Mouse (Mus musculus): ENCODE measurements around the gene Dscaml1. TPM values are rescaled to one million over a fixed set of nuclear protein-coding genes. Genes with fewer than 3 reads are reported as not detected.

Dscaml1 gene
- polyA plus RNA-seq, 1 experiment from 2014 or later = 11.2 TPM

GRCm38 (mm10) chr9:45398336-45398735, 28.1 kb upstream of the Dscaml1 start:
- H3K36me3 ChIP-seq = peaks cover 31% of the 10 kb centered on the region
- 65% methylated on average over 1 of the region's 1 CpGs for WGBS
- H3K27ac ChIP-seq = no peak overlapping the region
- no peak overlapping the region for H3K9ac ChIP-seq
- peaks cover 7% of the 10 kb centered on the region; the same call in 1 of the 2 replicates for H3K27me3 ChIP-seq
- no peak overlapping the region for H3K4me3 ChIP-seq
- no peak for ATAC-seq (ENCODE audit: low FRiP score)
- H3K4me2 ChIP-seq = no peak overlapping the region
- no peaks in the 10 kb centered on the region for H3K4me1 ChIP-seq (replicated peaks)
- H3K9me3 ChIP-seq = no peaks in the 10 kb centered on the region

GRCm38 (mm10) chr9:45399434-45399833, 27.0 kb upstream of the Dscaml1 start, which contains the start of gene Fxyd2:
Gene Fxyd2, plus strand, starts transcription at chr9:45399669.
- ATAC-seq (ENCODE audit: low FRiP score) = no peak
- peaks cover 20% of the 10 kb centered on the region for H3K36me3 ChIP-seq
- no peak within 1 kb of the TSS for H3K27ac ChIP-seq
- H3K4me2 ChIP-seq = no peak within 1 kb of the TSS
- H3K9me3 ChIP-seq = no peaks in the 10 kb centered on the region
- H3K4me3 ChIP-seq = no peak within 1 kb of the TSS
- H3K4me1 ChIP-seq (replicated peaks) = no peaks in the 10 kb centered on the region
- WGBS = 76% methylated on average over 4 of the region's 4 CpGs
- H3K9ac ChIP-seq = no peak within 1 kb of the TSS
- H3K27me3 ChIP-seq = peaks cover 8% of the 10 kb centered on the region; the same call in 1 of the 2 replicates

GRCm38 (mm10) chr9:45401851-45402250, 24.6 kb upstream of the Dscaml1 start:
- Histone ChIP-seq H3K4me1 (replicated peaks) (no peaks in the 10 kb centered on the region), H3K4me2 (no peak overlapping the region), H3K27ac (no peak overlapping the region), H3K27me3 (peaks cover 12% of the 10 kb centered on the region; the same call in 1 of the 2 replicates), H3K4me3 (no peak overlapping the region), H3K9me3 (no peaks in the 10 kb centered on the region), H3K36me3 (no peaks in the 10 kb centered on the region), H3K9ac (no peak overlapping the region)
- ATAC-seq (ENCODE audit: low FRiP score) = no peak
- WGBS = 55% methylated on average over 4 of the region's 4 CpGs

GRCm38 (mm10) chr9:45402957-45403356, 23.5 kb upstream of the Dscaml1 start:
- H3K9ac ChIP-seq = no peak overlapping the region
- H3K27ac ChIP-seq = no peak overlapping the region
- no peaks in the 10 kb centered on the region for H3K36me3 ChIP-seq
- no peaks in the 10 kb centered on the region for H3K4me1 ChIP-seq (replicated peaks)
- ATAC-seq (ENCODE audit: low FRiP score) = no peak
- 68% methylated on average over 2 of the region's 2 CpGs for WGBS
- H3K27me3 ChIP-seq = peaks cover 18% of the 10 kb centered on the region; the same call in 1 of the 2 replicates
- no peak overlapping the region for H3K4me3 ChIP-seq
- H3K4me2 ChIP-seq = no peak overlapping the region
- H3K9me3 ChIP-seq = no peaks in the 10 kb centered on the region

GRCm38 (mm10) chr9:45405694-45406093, 20.7 kb upstream of the Dscaml1 start:
- no peak overlapping the region for H3K4me2 ChIP-seq
- no peaks in the 10 kb centered on the region for H3K9me3 ChIP-seq
- H3K36me3 ChIP-seq = no peaks in the 10 kb centered on the region
- no peaks in the 10 kb centered on the region for H3K4me1 ChIP-seq (replicated peaks)
- no peak overlapping the region for H3K27ac ChIP-seq
- no peak for ATAC-seq (ENCODE audit: low FRiP score)
- no peak overlapping the region for H3K4me3 ChIP-seq
- peaks cover 29% of the 10 kb centered on the region for H3K27me3 ChIP-seq
- WGBS = 77% methylated on average over 5 of the region's 5 CpGs
- H3K9ac ChIP-seq = peak overlapping the region; percentile 19; the same call in 1 of the 2 replicates

- H3K9ac ChIP-seq = no peak overlapping the region
- peaks cover 32% of the 10 kb centered on the region for H3K27me3 ChIP-seq
- H3K4me2 ChIP-seq = no peak overlapping the region
- H3K9me3 ChIP-seq = no peaks in the 10 kb centered on the region
- ATAC-seq (ENCODE audit: low FRiP score) = no peak
- WGBS = 86% methylated on average over 3 of the region's 3 CpGs
- H3K4me3 ChIP-seq = no peak overlapping the region
- peaks cover under 1% of the 10 kb centered on the region; the same call in 1 of the 2 replicates for H3K4me1 ChIP-seq (replicated peaks)
- H3K27ac ChIP-seq = no peak overlapping the region
- H3K36me3 ChIP-seq = no peaks in the 10 kb centered on the region
Observed at GRCm38 (mm10) chr9:45406808-45407207, 19.6 kb upstream of the Dscaml1 start.

GRCm38 (mm10) chr9:45407706-45408675, 18.4 kb upstream of the Dscaml1 start:
- Histone ChIP-seq H3K4me2 (peak overlapping the region; percentile 50), H3K27me3 (peaks cover 29% of the 10 kb centered on the region), H3K4me1 (replicated peaks) (peaks cover 5% of the 10 kb centered on the region), H3K36me3 (no peaks in the 10 kb centered on the region), H3K9me3 (no peaks in the 10 kb centered on the region), H3K9ac (peak overlapping the region; percentile 62), H3K27ac (no peak overlapping the region), H3K4me3 (peak overlapping the region; percentile 30)
- peak; percentile 71 for ATAC-seq (ENCODE audit: low FRiP score)
- WGBS = 40% methylated on average over 33 of the region's 33 CpGs

- no peak overlapping the region for H3K9ac ChIP-seq
- no peak overlapping the region for H3K27ac ChIP-seq
- 78% methylated on average over 5 of the region's 5 CpGs for WGBS
- no peak overlapping the region for H3K4me3 ChIP-seq
- no peaks in the 10 kb centered on the region for H3K36me3 ChIP-seq
- peaks cover 5% of the 10 kb centered on the region for H3K4me1 ChIP-seq (replicated peaks)
- no peak for ATAC-seq (ENCODE audit: low FRiP score)
- no peak overlapping the region for H3K4me2 ChIP-seq
- no peaks in the 10 kb centered on the region for H3K9me3 ChIP-seq
- H3K27me3 ChIP-seq = peaks cover 25% of the 10 kb centered on the region
Observed at GRCm38 (mm10) chr9:45410193-45410592, 16.2 kb upstream of the Dscaml1 start.

GRCm38 (mm10) chr9:45410614-45411013, 15.8 kb upstream of the Dscaml1 start:
- no peaks in the 10 kb centered on the region for H3K36me3 ChIP-seq
- peaks cover 5% of the 10 kb centered on the region for H3K4me1 ChIP-seq (replicated peaks)
- no peaks in the 10 kb centered on the region for H3K9me3 ChIP-seq
- no peak for ATAC-seq (ENCODE audit: low FRiP score)
- H3K4me2 ChIP-seq = no peak overlapping the region
- no peak overlapping the region for H3K9ac ChIP-seq
- 84% methylated on average over 2 of the region's 2 CpGs for WGBS
- no peak overlapping the region for H3K4me3 ChIP-seq
- H3K27me3 ChIP-seq = peaks cover 22% of the 10 kb centered on the region
- H3K27ac ChIP-seq = no peak overlapping the region

GRCm38 (mm10) chr9:45411111-45411510, 15.3 kb upstream of the Dscaml1 start:
- Histone ChIP-seq H3K36me3 (no peaks in the 10 kb centered on the region), H3K4me1 (replicated peaks) (peaks cover 5% of the 10 kb centered on the region), H3K27ac (no peak overlapping the region), H3K9ac (no peak overlapping the region), H3K9me3 (no peaks in the 10 kb centered on the region), H3K4me2 (no peak overlapping the region), H3K4me3 (no peak overlapping the region), H3K27me3 (peaks cover 20% of the 10 kb centered on the region)
- ATAC-seq (ENCODE audit: low FRiP score) = no peak
- WGBS = 74% methylated on average over 3 of the region's 3 CpGs

GRCm38 (mm10) chr9:45411803-45412202, 14.6 kb upstream of the Dscaml1 start:
- Histone ChIP-seq H3K27me3 (peaks cover 20% of the 10 kb centered on the region), H3K9me3 (no peaks in the 10 kb centered on the region), H3K4me3 (0 out of 2 replicates have a peak overlapping the region, but pooled peaks have one; percentile 1), H3K27ac (no peak overlapping the region), H3K4me2 (peak overlapping the region; percentile 43), H3K4me1 (replicated peaks) (peaks cover 5% of the 10 kb centered on the region), H3K9ac (peak overlapping the region; percentile 8; the same call in 1 of the 2 replicates), H3K36me3 (no peaks in the 10 kb centered on the region)
- 22% methylated on average over 7 of the region's 7 CpGs for WGBS
- no peak for ATAC-seq (ENCODE audit: low FRiP score)

- ATAC-seq (ENCODE audit: low FRiP score) = 0 out of 2 replicates have a peak, but pooled peaks have one; percentile 30
- Histone ChIP-seq H3K4me3 (0 out of 2 replicates have a peak overlapping the region, but pooled peaks have one; percentile 1), H3K4me1 (replicated peaks) (peaks cover 5% of the 10 kb centered on the region), H3K27me3 (peaks cover 17% of the 10 kb centered on the region), H3K9me3 (no peaks in the 10 kb centered on the region), H3K4me2 (peak overlapping the region; percentile 43), H3K9ac (peak overlapping the region; percentile 8; the same call in 1 of the 2 replicates), H3K36me3 (no peaks in the 10 kb centered on the region), H3K27ac (no peak overlapping the region)
- WGBS = 8% methylated on average over 10 of the region's 10 CpGs
Observed at GRCm38 (mm10) chr9:45412287-45412686, 14.1 kb upstream of the Dscaml1 start.

All from hindbrain, embryonic 13.5 days (tissue).